Mouse (Mus musculus) urinary bladder, postnatal 4 days (tissue): ENCODE results near the gene Ptgir.
A peak's percentile ranks its signal among the peaks of the same experiment; 100 is the strongest.
"Not testable (repeated sequence)": the region's sequence is repeated elsewhere in the genome, so short reads cannot be mapped to it uniquely, and the experiment has no call there.

Experiments
- DNase-seq, 2 experiments: peaks; one replicate each; pipeline ENCODE4 v3.0.0; 2021 to 2022; ENCODE audit warnings: low spot score in 2 of 2

Gene Ptgir

GRCm38 (mm10) chr7:16940292-16940691, 34.0 kb downstream of the Ptgir start:
- DNase-seq, result no peak

GRCm38 (mm10) chr7:16942861-16943260, 36.6 kb downstream of the Ptgir start:
- DNase-seq, result no peak

GRCm38 (mm10) chr7:16944061-16944807, 37.9 kb downstream of the Ptgir start, which contains the start of gene Pnmal2:
Gene Pnmal2, plus strand, starts transcription at chr7:16944682.
- DNase-seq, result peak; percentile 79 to 81

DNA sequence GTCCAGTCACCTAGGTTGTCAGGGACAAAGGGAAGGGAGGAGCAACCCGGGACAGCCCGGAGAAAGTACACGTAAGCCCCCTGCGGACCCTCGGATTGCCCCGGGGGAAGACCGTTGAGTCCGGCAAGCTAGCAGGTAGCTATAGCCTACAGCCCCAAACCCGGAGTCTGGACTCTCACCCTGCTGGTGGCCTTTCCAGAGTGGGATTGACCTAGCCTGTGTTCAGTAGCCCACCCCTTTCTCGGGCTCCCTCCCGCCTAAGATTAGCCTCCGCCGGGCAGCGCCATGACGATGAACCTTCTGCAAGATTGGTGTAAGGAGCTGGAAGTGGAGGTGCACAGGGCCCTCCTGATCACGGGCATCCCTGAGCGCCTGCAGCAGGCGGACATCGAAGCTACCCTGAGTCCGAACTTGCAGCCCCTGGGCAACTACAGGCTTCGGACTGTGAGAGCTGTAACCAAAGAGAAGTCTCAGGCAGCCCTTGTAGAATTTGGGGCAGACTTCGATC, 38.6 kb downstream of the Ptgir start:
- no peak for DNase-seq

GRCm38 (mm10) chr7:16945419-16945818, 39.1 kb downstream of the Ptgir start:
- no peak for DNase-seq

DNA sequence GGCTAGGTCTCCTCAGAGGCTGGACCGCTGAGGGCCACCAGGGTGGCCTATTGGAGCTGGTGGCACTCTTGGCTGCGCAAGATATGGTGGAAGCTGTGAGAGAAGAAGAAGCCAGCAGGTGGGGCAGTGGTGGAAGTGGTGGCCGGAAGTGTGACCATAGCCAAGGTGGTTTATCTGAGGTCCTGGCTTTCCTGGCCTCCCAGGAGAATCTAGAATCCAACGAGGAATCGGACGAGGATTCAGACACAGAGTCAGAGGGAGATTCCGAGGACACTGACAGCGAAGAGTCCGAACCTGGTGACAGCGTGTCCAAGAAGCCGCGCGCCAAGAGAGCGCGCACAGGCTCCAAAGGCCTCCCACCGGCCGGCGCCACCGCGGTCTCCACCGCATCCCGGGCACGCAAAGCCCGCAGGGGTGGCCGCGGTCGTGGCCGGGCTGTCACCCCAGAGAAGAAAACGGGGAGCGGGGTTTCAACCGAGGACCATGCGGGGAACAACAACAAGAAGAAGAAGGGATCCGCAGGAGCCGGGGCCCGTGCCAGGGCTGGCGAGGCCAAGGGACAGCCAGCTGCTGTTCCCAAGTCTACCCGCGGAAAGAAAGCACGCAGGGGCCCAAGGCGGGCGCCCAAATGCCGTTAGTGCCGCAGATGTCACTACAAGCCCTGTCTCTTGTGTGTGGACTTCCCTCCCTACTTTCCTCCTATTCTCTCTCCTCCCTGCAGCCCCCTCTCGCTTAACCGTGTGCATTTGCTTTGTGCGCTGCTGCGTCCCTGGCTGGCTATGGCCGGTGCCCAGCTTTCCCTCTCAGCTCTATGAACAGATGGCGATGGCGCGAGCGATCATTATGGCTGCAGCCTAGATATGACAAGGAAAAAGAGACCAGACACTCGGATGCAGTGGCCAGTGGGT, 40.4 kb downstream of the Ptgir start:
- DNase-seq, result no peak

DNA sequence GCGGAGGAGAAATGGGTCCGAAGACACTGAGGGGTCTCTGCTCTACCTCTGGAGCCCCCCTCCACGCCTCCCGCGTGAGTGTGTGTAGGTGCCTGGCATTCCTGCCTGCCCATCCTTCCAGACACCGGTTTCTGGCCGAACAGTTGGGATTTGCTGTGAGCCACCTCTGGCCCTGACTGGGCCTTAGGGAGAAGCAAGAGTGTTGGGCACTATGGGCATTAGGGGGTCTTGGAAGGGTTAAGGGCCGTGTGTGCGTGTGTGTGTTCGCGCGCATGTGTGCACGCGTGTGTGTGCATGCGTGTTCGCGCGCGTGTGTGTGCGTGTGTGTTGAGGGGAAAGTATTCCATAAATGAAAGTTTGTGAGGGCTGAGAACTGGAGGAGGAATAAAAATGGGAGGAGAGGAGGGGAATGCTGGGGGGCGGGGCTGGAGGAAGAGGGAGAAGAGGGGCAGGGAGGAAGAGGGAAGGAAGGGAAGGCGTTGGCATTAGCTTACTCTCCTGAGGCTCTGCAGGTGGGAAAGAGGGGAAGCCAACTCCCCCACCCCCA, 41.1 kb downstream of the Ptgir start:
- no peak for DNase-seq

- peak in 1 of 2 experiments; percentile 36 for DNase-seq
Observed at GRCm38 (mm10) chr7:16947959-16948361, 41.7 kb downstream of the Ptgir start.

DNA sequence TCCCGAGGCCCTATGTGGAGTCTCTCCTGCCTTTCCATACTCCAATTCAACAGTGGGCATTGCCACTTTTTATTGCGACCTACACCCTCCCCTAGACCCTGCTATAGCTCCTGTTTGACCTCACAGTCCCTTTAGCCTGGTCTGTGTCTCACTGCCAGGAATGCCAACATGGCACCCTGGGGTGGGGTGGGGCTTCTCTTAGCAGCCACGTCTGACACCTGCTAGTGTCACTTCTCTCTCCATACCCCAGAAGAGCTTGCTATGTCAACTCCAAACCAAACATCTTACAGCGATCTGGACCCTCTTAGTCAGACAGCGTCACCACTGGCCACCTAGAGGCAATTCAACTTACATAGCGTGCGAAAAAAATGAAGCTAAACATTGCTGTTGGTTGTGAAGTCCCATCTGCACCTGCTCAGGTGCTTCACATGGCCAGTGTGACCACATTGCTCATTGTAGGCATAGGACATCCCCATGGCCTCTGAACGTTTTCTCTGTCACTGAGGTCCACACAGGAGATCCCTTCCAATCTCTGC, 42.7 kb downstream of the Ptgir start:
- no peak for DNase-seq

DNA sequence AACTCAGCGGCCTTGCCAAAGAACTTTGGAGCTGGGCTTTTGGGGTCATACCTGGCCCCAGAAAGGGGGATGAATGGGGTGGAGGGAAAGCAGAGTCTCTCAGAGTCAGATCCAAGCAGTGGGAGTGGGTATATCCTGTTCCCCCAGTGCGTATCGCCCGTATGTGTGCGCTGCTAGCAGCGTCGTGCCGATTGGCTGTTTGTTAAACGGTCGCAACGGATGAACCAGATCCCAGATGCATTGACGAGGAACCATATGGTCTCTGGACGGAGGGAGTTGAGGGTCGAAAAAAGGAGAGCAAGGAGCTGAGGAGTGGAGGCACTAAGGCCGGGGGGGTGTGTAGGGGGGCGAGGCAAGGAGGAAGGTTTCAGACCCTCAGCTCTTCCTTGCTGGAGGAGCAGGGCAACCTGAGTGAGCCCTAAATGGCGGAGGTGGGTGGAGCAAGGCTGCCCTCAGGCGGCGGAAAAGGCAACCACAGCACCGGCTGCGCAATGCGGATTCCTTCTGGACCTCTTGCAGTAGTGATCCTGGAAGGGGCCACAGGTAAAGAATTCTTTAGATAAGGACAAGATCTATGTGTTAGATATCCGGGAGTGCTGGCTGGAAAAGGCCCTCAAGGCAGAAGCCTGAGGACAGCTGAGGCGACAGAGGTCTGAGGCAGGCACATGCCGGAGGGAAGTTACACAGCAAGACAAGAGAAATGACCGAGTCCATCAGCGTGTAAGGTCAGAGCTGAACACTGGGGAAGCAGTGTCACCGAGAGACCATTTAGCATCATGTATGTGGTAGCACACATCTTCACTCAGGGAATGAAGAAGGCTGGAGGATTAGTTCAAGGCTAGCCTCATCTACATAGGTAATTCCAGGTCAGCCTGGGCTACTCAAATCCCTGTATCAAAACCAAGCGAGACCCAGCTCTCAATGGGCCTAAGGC, 43.9 kb downstream of the Ptgir start:
- DNase-seq, result peak in 1 of 2 experiments; percentile 62

DNA sequence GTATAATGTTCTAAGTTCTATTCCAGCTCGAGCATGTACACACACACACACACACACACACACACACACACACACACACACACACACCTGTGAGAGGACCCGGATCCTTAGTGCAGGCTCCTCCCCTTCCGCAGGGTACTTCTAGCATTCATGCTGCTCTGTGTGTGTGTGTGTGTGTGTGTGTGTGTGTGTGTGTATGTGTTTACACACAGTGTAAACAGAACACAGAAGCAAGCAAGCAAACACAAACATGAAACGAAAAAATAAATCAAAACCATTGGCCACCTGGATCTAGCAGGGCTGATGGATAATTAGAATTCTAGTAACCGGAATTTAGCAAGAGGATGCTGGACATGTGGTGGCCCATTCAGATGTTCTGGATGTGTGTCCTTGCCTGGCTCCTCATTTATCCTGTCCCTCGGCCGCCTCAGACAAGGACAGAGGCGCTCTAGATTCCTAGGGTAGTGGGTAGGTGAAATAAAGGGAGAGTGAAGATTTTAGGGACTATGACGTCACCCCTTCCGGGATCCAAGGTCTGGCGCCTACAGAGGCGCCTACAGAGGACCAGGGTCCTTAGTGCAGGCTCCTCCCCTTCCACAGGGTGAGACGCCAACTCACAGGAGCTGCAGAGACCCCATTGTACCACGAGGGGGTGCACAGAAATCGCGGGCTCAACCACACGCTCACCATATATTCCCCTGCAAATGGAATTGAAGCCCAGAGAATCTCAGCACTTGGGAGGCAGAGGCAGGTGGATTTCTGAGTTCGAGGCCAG, 44.8 kb downstream of the Ptgir start:
- peak; percentile 73 to 81 for DNase-seq

DNA sequence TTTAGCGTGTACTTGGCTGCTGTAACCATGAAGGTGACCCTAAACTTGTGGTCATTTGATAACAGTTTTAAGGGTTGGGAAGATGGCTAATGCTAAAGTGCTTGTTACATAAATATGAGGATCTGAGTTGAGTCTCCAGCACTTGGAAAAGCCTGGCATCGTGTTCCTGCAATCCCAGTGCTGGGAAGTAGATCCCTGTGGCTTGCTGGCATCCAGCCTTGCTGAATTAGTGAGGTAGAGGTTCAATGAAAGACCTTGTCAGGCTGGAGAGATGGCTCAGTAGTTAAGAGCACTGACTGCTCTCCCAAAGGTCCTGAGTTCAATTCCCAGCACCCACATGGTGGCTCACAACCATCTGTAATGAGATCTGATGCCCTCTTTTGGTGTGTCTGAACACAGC, 47.5 kb downstream of the Ptgir start:
- not testable (repeated sequence) for DNase-seq

GRCm38 (mm10) chr7:16955712-16956111, 49.4 kb downstream of the Ptgir start:
- DNase-seq, result no peak

GRCm38 (mm10) chr7:16956410-16957265, 50.3 kb downstream of the Ptgir start:
- DNase-seq, result no peak

- peak in 1 of 2 experiments; percentile 68 for DNase-seq
Observed at GRCm38 (mm10) chr7:16959539-16960187, 53.4 kb downstream of the Ptgir start, which contains the start of gene Pnmal1. Gene Pnmal1, plus strand, starts transcription at chr7:16959679.
